Mouse (Mus musculus) limb, embryonic 13.5 days (tissue): ENCODE data around the gene Ncor1. TPM values are rescaled to one million over a fixed set of nuclear protein-coding genes. Genes with fewer than 3 reads are reported as not detected.
"Not testable (repeated sequence)": the region's sequence is repeated elsewhere in the genome, so short reads cannot be mapped to it uniquely, and the experiment has no call there.

ENCODE experiments used
- ATAC-seq: fragments of 200-750 bp; cut with Nextera tagmentation; 2 replicates; pipeline ENCODE4 v1.8.0; 2017; ENCODE audit warnings: low read depth, moderate number of reproducible peaks, moderate TSS enrichment; ENCODE audit not compliant: low FRiP score
- H3K27ac ChIP-seq: fragments of 300-500 bp; sonication (generic); 2 replicates; pipeline ENCODE4 v1.5.1; 2015; ENCODE audit warnings: inconsistent platforms, mild to moderate bottlenecking, moderate library complexity
- H3K27me3 ChIP-seq: fragments of 300-500 bp; sonication (generic); 2 replicates; pipeline ENCODE4 v1.6.1; 2015; ENCODE audit warnings: mild to moderate bottlenecking, inconsistent platforms
- H3K36me3 ChIP-seq: fragments of 300-500 bp; sonication (generic); 2 replicates; pipeline ENCODE4 v1.6.1; 2015; ENCODE audit warnings: inconsistent platforms, mild to moderate bottlenecking, moderate library complexity
- H3K4me1 ChIP-seq: fragments of 300-500 bp; sonication (generic); 2 replicates; pipeline ENCODE4 v1.6.1; 2015; ENCODE audit warnings: inconsistent platforms
- H3K4me2 ChIP-seq: fragments of 300-500 bp; sonication (generic); replicated peaks from 2 replicates; pipeline ENCODE4 v1.6.1; 2015; ENCODE audit warnings: inconsistent platforms, mild to moderate bottlenecking, moderate library complexity
- H3K4me3 ChIP-seq: fragments of 300-500 bp; sonication (generic); 2 replicates; pipeline ENCODE4 v1.5.1; 2015; ENCODE audit warnings: moderate library complexity, mild to moderate bottlenecking, inconsistent platforms
- H3K9ac ChIP-seq: fragments of 300-500 bp; sonication (generic); 2 replicates; pipeline ENCODE4 v1.6.1; 2015; ENCODE audit warnings: mild to moderate bottlenecking, inconsistent platforms
- H3K9me3 ChIP-seq: fragments of 300-500 bp; sonication (generic); 2 replicates; pipeline ENCODE4 v1.6.1; 2016; ENCODE audit warnings: inconsistent platforms
- WGBS: fragments of 180-500 bp; shearing (Covaris S2); methylation state at CpG from one replicate; pipeline ENCODE4 v1.1.7; 2015; 5-methylcytosine and 5-hydroxymethylcytosine counted together
- polyA plus RNA-seq: library from polyadenylated mRNA; unstranded; fragments of >200 nt; fragmentation: Nextera tagmentation; extraction: Ambion mirVana; gene quantifications from 2 replicates; pipeline ENCODE4 v1.2.1, GENCODE M21; 2015

Ncor1 gene
- polyA plus RNA-seq, 1 experiment from 2014 or later: 173 TPM

DNA sequence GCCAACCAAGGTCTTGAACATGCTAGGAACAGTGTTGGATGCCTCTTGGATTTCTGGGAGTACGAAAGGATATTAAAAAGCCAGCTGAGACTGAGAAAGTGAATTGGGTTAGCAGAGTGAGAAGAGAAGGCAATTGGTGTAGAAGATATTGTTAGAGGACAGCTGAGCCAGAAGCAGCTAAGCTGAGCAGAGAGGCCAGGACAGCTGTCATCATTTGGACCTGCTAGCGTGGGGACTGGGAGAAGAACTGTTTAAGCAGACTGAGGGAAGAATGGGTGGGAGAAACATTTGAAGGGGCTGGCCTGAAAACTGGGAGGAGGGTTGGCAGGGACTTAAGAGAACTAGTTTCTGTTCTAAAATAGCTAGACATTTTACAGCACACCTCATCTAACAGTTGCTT is 49.5 kb downstream of the Ncor1 start:
- WGBS: 94% methylated on average over 2 of the region's 2 CpGs
- ATAC-seq: no peak
- no peaks in the 10 kb centered on the region for H3K27me3 ChIP-seq
- H3K4me3 ChIP-seq: no peak overlapping the region
- H3K36me3 ChIP-seq: peaks cover 44% of the 10 kb centered on the region
- H3K4me2 ChIP-seq: no peak overlapping the region
- H3K4me1 ChIP-seq: no peaks in the 10 kb centered on the region
- H3K27ac ChIP-seq: no peak overlapping the region
- H3K9me3 ChIP-seq: no peaks in the 10 kb centered on the region
- H3K9ac ChIP-seq: no peak overlapping the region

DNA sequence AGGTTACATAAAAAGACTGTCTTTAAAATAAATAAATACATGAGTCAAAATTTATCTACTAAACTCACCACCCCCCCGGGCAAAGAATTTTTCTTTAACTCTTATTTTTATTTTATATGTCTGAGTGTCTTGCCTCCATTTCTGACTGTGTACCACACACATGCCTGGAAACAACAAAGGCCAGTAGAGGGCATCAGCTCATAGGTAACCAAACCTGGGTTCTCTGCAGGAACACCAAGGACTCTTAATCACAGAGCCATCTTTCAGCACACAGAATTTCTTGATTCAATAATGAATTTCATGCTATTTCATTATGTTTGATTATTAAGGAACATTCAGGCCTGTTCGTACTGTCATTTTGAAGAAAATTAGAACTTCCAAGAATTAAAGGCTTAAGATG is 61.9 kb downstream of the Ncor1 start:
- no peaks in the 10 kb centered on the region for H3K4me1 ChIP-seq
- no peak overlapping the region for H3K4me3 ChIP-seq
- no peak for ATAC-seq
- H3K9ac ChIP-seq: no peak overlapping the region
- no peak overlapping the region for H3K4me2 ChIP-seq
- 88% methylated on average over 2 of the region's 2 CpGs for WGBS
- H3K27ac ChIP-seq: no peak overlapping the region
- no peaks in the 10 kb centered on the region for H3K9me3 ChIP-seq
- peaks cover 56% of the 10 kb centered on the region for H3K36me3 ChIP-seq
- no peaks in the 10 kb centered on the region for H3K27me3 ChIP-seq

GRCm38 (mm10) chr11:62388331-62388679 is 70.0 kb downstream of the Ncor1 start:
- peaks cover 55% of the 10 kb centered on the region for H3K36me3 ChIP-seq
- 96% methylated on average over 3 of the region's 3 CpGs for WGBS
- no peaks in the 10 kb centered on the region for H3K27me3 ChIP-seq
- ATAC-seq: no peak
- H3K4me3 ChIP-seq: no peak overlapping the region
- H3K9ac ChIP-seq: no peak overlapping the region
- H3K9me3 ChIP-seq: no peaks in the 10 kb centered on the region
- no peak overlapping the region for H3K4me2 ChIP-seq
- no peaks in the 10 kb centered on the region for H3K4me1 ChIP-seq
- no peak overlapping the region for H3K27ac ChIP-seq

GRCm38 (mm10) chr11:62387608-62388330 is 70.6 kb downstream of the Ncor1 start:
- no peaks in the 10 kb centered on the region for H3K9me3 ChIP-seq
- ATAC-seq: no peak
- H3K36me3 ChIP-seq: peaks cover 57% of the 10 kb centered on the region
- H3K4me3 ChIP-seq: no peak overlapping the region
- H3K9ac ChIP-seq: no peak overlapping the region
- no peak overlapping the region for H3K27ac ChIP-seq
- no peaks in the 10 kb centered on the region for H3K4me1 ChIP-seq
- no peak overlapping the region for H3K4me2 ChIP-seq
- H3K27me3 ChIP-seq: no peaks in the 10 kb centered on the region
- 91% methylated on average over 10 of the region's 10 CpGs for whole genome bisulfite sequencing

GRCm38 (mm10) chr11:62377202-62377851 is 81.0 kb downstream of the Ncor1 start:
- H3K27ac ChIP-seq, H3K4me3 ChIP-seq, H3K4me1 ChIP-seq, H3K27me3 ChIP-seq, H3K9ac ChIP-seq, ATAC-seq, H3K4me2 ChIP-seq, H3K9me3 ChIP-seq: not testable (repeated sequence)
- WGBS: 87% methylated on average over 6 of the region's 6 CpGs
- peaks cover 47% of the 10 kb centered on the region for H3K36me3 ChIP-seq

- Histone ChIP-seq H3K4me3 (no peak overlapping the region), H3K9me3 (no peaks in the 10 kb centered on the region), H3K4me1 (no peaks in the 10 kb centered on the region), H3K4me2 (no peak overlapping the region), H3K36me3 (peaks cover 52% of the 10 kb centered on the region), H3K27me3 (no peaks in the 10 kb centered on the region), H3K27ac (no peak overlapping the region), H3K9ac (no peak overlapping the region)
- WGBS: 95% methylated on average over 2 of the region's 2 CpGs
- ATAC-seq: no peak
Measured at GRCm38 (mm10) chr11:62371776-62372175, 86.6 kb downstream of the Ncor1 start.

DNA sequence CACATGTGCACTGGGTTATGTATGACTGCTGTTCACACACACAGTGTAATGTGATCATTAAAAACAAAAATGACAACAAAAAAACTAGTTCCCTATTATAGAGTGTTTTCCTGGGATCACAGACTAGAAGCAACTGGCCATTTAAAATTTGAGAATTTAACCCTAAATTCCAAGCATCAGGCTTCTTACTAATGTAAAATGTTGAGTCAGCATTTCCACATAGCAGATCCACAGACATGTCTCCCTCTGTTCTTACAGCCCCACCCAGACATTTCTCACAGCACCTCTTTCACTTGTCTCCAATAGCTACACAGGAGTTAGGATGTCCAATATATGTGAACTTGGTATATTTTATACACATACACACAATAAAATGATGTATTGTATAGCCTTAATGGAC is 88.4 kb downstream of the Ncor1 start:
- H3K27me3 ChIP-seq: no peaks in the 10 kb centered on the region
- no peak overlapping the region for H3K9ac ChIP-seq
- peaks cover 58% of the 10 kb centered on the region for H3K36me3 ChIP-seq
- ATAC-seq: no peak
- H3K9me3 ChIP-seq: no peaks in the 10 kb centered on the region
- no peak overlapping the region for H3K27ac ChIP-seq
- H3K4me1 ChIP-seq: no peaks in the 10 kb centered on the region
- no peak overlapping the region for H3K4me2 ChIP-seq
- H3K4me3 ChIP-seq: no peak overlapping the region

- WGBS: 91% methylated on average over 6 of the region's 6 CpGs
- Histone ChIP-seq H3K27ac (no peak overlapping the region), H3K4me1 (no peaks in the 10 kb centered on the region), H3K36me3 (peaks cover 51% of the 10 kb centered on the region), H3K9me3 (no peaks in the 10 kb centered on the region), H3K27me3 (no peaks in the 10 kb centered on the region), H3K4me3 (no peak overlapping the region), H3K4me2 (no peak overlapping the region), H3K9ac (no peak overlapping the region)
- ATAC-seq: no peak
Measured at GRCm38 (mm10) chr11:62366879-62367278, 91.5 kb downstream of the Ncor1 start.

GRCm38 (mm10) chr11:62355216-62355615 is 103.1 kb downstream of the Ncor1 start:
- Histone ChIP-seq H3K27ac (no peak overlapping the region), H3K36me3 (peaks cover 69% of the 10 kb centered on the region), H3K27me3 (no peaks in the 10 kb centered on the region), H3K9ac (no peak overlapping the region), H3K4me1 (peaks cover 7% of the 10 kb centered on the region; the same call in 1 of the 2 replicates), H3K4me2 (no peak overlapping the region), H3K9me3 (no peaks in the 10 kb centered on the region), H3K4me3 (no peak overlapping the region)
- WGBS: 92% methylated on average over 2 of the region's 2 CpGs
- ATAC-seq: no peak

DNA sequence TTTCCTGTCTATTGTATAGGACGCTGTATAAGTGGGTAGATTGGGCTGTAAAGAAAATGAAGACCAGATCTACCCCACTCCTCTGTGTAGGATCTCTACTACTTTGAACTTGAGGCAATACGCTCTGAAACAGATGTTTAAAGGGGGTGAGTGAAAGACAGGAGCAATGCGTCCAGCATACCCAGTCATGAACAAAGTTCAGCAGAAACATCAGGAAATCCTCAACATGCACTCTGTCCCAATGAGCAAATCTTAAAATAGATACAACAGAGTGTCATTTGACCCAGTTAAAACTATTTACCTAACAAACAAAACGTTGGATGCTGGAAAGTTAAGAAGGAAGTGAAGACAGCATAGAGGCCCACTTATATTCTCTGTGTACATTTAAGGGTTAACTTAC is 106.4 kb downstream of the Ncor1 start:
- ATAC-seq: no peak
- H3K9me3 ChIP-seq: no peaks in the 10 kb centered on the region
- WGBS: 52% methylated on average over 4 of the region's 4 CpGs

DNA sequence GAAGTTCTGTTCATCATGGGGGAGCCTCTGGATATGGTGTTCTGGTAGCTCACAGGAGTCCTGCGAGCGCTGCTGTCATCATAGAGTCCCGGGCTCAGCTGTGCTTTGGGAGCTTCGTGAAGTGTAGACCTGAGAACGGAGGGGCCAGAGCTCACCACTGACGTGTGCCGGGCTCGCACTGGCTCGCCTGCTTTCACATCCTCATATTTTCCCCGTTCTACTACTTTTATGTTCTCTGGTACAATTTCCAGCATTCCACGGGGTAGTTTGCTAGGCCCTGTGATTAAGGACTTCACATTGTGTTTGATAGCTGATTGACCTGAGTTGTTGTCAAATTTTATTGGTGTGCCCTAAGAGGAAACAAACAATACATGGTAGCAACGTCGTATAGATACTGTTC is 115.3 kb downstream of the Ncor1 start:
- Histone ChIP-seq H3K4me3 (no peak overlapping the region), H3K4me2 (no peak overlapping the region), H3K27me3 (no peaks in the 10 kb centered on the region), H3K4me1 (no peaks in the 10 kb centered on the region), H3K27ac (no peak overlapping the region), H3K9ac (no peak overlapping the region), H3K9me3 (no peaks in the 10 kb centered on the region), H3K36me3 (peaks cover 72% of the 10 kb centered on the region)
- no peak for ATAC-seq
- 86% methylated on average over 13 of the region's 13 CpGs for WGBS

More for the DNA sequence above, 106.4 kb downstream of the Ncor1 start:
- Histone ChIP-seq H3K4me2 (no peak overlapping the region), H3K27me3 (no peaks in the 10 kb centered on the region), H3K9ac (no peak overlapping the region), H3K36me3 (peaks cover 76% of the 10 kb centered on the region), H3K4me3 (no peak overlapping the region), H3K27ac (no peak overlapping the region), H3K4me1 (peaks cover 7% of the 10 kb centered on the region; the same call in 1 of the 2 replicates)

GRCm38 (mm10) chr11:62332228-62332627 is 126.1 kb downstream of the Ncor1 start:
- Histone ChIP-seq H3K9ac (no peak overlapping the region), H3K27ac (no peak overlapping the region), H3K36me3 (peaks cover 89% of the 10 kb centered on the region), H3K4me3 (no peak overlapping the region), H3K4me1 (no peaks in the 10 kb centered on the region), H3K4me2 (no peak overlapping the region), H3K27me3 (no peaks in the 10 kb centered on the region), H3K9me3 (no peaks in the 10 kb centered on the region)
- ATAC-seq: no peak
- WGBS: 94% methylated on average over 4 of the region's 4 CpGs

- Histone ChIP-seq H3K36me3 (peaks cover 89% of the 10 kb centered on the region), H3K4me3 (no peak overlapping the region)
- ATAC-seq: no peak
Measured at GRCm38 (mm10) chr11:62331141-62331540, 127.2 kb downstream of the Ncor1 start.

More at GRCm38 (mm10) chr11:62331141-62331540, 127.2 kb downstream of the Ncor1 start:
- no peak overlapping the region for H3K27ac ChIP-seq
- WGBS: 77% methylated on average over 5 of the region's 5 CpGs
- H3K9ac ChIP-seq: no peak overlapping the region
- H3K27me3 ChIP-seq: no peaks in the 10 kb centered on the region
- H3K4me2 ChIP-seq: no peak overlapping the region
- H3K4me1 ChIP-seq: no peaks in the 10 kb centered on the region
- H3K9me3 ChIP-seq: no peaks in the 10 kb centered on the region
